Mouse (Mus musculus) fibroblast of lung, adult 2 months (primary cell): ENCODE results near the gene Reep3.

ENCODE experiments used
- DNase-seq: peaks from one replicate; pipeline ENCODE4 v3.0.0-alpha.2; 2011; ENCODE audit warnings: low read depth

Gene Reep3

GRCm38 (mm10) chr10:67109635-67110034 lies 12.9 kb upstream of the Reep3 start:
- no peak for DNase-seq

- DNase-seq, result no peak
Measured at GRCm38 (mm10) chr10:67108096-67108495, 11.4 kb upstream of the Reep3 start.

GRCm38 (mm10) chr10:67107017-67107761 lies 10.4 kb upstream of the Reep3 start:
- no peak for DNase-seq

- no peak for DNase-seq
Measured at GRCm38 (mm10) chr10:67106400-67106799, 9.7 kb upstream of the Reep3 start.

GRCm38 (mm10) chr10:67105331-67106217 lies 8.8 kb upstream of the Reep3 start:
- no peak for DNase-seq

- no peak for DNase-seq
Measured at GRCm38 (mm10) chr10:67104543-67104942, 7.8 kb upstream of the Reep3 start.

GRCm38 (mm10) chr10:67100831-67101251 lies 4.1 kb upstream of the Reep3 start:
- DNase-seq, result no peak

- no peak for DNase-seq
Measured at GRCm38 (mm10) chr10:67100011-67100661, 3.4 kb upstream of the Reep3 start.

- DNase-seq, result no peak
Measured at GRCm38 (mm10) chr10:67099183-67099929, 2.6 kb upstream of the Reep3 start.

- DNase-seq, result no peak
Measured at GRCm38 (mm10) chr10:67098408-67099050, 1.8 kb upstream of the Reep3 start.

- no peak for DNase-seq
Measured at GRCm38 (mm10) chr10:67097437-67098150, 849 bp upstream of the Reep3 start.

- DNase-seq, result no peak
Measured at GRCm38 (mm10) chr10:67095798-67096620, 736 bp downstream of the Reep3 start, which contains the start of gene Jmjd1c. Gene Jmjd1c, plus strand, starts transcription at chr10:67096125.

GRCm38 (mm10) chr10:67094922-67095321 lies 1.8 kb downstream of the Reep3 start:
- DNase-seq, result no peak

- DNase-seq, result no peak
Measured at GRCm38 (mm10) chr10:67090611-67091010, 6.1 kb downstream of the Reep3 start.

- no peak for DNase-seq
Measured at GRCm38 (mm10) chr10:67087447-67088226, 9.1 kb downstream of the Reep3 start.

- DNase-seq, result no peak
Measured at GRCm38 (mm10) chr10:67085916-67086315, 10.8 kb downstream of the Reep3 start.

- no peak for DNase-seq
Measured at GRCm38 (mm10) chr10:67085124-67085523, 11.6 kb downstream of the Reep3 start.

- no peak for DNase-seq
Measured at GRCm38 (mm10) chr10:67083446-67084166, 13.1 kb downstream of the Reep3 start.
